Mouse (Mus musculus) layer of hippocampus, adult 2 months (tissue): ENCODE data around the gene Cdh20. TPM values are rescaled to one million over a fixed set of nuclear protein-coding genes. Genes with fewer than 3 reads are reported as not detected.

Source experiments
- DNase-seq, 2 experiments: peaks; one replicate each; pipeline ENCODE4 v3.0.0; 2022; ENCODE audit warnings: low spot score in 2 of 2
- H3K27ac ChIP-seq: fragments of 200-600 bp; 2 replicates; pipeline ENCODE4 v1.8.1; 2022
- H3K4me3 ChIP-seq: fragments of 200-600 bp; 2 replicates; pipeline ENCODE4 v1.8.1; 2022; ENCODE audit warnings: mild to moderate bottlenecking
- CTCF ChIP-seq: fragments of 200-600 bp; conservative IDR thresholded peaks from 2 replicates; pipeline ENCODE4 v1.8.1; 2022; ENCODE audit warnings: antibody characterized with exemption, mild to moderate bottlenecking, moderate library complexity
- total RNA-seq, 2 experiments: library from RNA; stranded (reverse); gene quantifications; 2 replicates each; pipeline ENCODE4 v1.2.3; 2021

Cdh20 gene
- total RNA-seq, 2 experiments from 2014 or later: 12.4 to 12.5 TPM

DNA sequence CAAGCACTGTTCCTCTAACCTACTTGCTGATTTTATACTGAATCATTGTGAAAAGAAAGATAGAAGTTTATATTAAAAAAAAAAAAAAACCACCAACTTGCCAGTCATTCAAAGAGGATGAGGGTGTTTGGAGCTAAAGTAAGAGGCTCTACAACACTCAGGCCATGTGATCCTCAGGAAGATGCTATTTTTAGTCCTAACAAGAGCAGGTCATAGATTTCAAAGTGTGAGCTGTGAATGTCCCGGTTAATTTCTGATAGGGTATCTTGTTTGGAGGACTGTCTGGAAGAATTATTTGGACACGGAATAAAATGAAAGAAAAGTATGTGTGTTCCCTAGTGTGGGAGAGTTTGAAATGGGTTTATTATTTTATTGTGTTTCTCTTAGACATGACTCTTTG is 49.2 kb downstream of the Cdh20 start:
- no peak overlapping the region for H3K4me3 ChIP-seq
- TF ChIP-seq CTCF: no peak

DNA sequence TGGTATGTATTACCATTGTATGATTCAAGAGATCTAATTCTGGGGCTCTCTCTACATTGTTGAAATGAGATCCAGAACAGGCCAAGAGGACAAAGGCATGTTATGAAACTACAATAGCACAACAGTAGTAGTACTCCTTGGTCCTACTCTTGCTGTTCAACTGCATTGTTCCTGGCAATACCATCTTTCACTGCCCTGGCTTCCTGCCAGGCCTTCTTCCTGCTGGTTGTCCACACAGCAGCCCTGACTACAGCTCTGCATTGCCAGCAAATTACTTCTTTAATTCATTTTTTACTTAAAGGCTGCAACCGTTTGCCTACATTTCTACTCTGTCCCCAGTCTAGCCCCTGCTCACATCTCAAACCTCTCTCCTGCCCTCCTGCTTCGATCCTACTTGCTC is 59.8 kb downstream of the Cdh20 start:
- TF ChIP-seq CTCF: no peak

More for the DNA sequence above, 49.2 kb downstream of the Cdh20 start:
- H3K27ac ChIP-seq: no peak overlapping the region
- DNase-seq: no peak

DNA sequence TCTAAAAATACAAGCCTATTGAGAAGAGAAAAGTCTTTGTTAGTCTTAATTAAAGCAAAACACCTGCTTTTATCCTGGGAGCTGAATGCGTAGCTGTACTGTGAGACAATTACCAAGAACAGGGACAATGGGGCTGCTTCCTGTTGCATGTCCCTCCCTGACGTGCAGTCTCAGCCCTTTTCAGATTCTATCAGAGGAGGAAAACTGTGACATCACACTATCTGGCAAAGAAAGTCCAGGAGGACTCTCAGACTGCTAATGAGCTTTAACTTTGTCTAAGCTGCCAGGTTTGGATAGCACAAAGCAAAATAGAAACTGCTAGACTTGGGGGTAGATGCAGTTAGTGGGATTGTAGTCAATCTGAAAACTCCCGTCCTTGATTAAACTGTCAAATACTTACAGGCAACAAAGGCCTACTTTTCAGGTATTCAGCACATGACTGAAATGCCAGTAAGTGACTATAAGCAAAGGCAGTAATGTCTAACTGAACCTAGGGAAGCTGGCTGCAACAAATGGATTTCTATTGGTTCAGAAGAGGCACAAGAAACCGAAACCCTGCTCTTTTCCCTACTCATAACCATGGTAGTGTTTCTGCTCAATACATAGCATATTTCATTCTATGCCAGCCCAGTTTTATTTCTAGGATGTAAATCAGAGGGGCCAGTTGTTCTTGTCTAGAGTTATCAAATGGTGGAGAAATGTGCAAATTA is 70.0 kb downstream of the Cdh20 start:
- TF ChIP-seq CTCF: no peak
- H3K27ac ChIP-seq: peak overlapping the region; percentile 72
- peak in 1 of 2 experiments; percentile 19 for DNase-seq
- no peak overlapping the region; the same call in 1 of the 2 replicates for H3K4me3 ChIP-seq

More for the DNA sequence above, 59.8 kb downstream of the Cdh20 start:
- no peak for DNase-seq
- Histone ChIP-seq H3K27ac (peak overlapping the region; percentile 43; the same call in 1 of the 2 replicates), H3K4me3 (no peak overlapping the region)

DNA sequence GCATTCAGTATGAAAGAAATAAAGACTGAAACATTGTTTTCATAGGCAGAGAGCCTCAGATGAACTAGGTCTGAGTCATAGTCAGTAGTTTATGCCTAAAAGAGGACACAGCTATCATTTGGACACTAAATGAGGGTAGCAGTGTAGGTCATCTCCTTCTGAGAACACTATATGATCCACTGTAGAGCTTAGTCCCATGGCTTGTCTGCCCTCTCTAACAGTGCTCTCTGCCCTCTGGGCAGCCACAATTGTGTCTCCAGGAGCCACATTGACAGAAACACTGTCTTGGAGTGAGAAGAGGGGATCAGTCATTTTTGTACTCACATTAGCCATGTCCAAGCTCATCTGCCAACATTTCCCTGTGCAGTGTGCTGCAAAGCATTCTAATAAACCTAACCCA is 70.7 kb downstream of the Cdh20 start:
- no peak for TF ChIP-seq CTCF
- DNase-seq: no peak
- H3K27ac ChIP-seq: peak overlapping the region; percentile 72
- no peak overlapping the region for H3K4me3 ChIP-seq

DNA sequence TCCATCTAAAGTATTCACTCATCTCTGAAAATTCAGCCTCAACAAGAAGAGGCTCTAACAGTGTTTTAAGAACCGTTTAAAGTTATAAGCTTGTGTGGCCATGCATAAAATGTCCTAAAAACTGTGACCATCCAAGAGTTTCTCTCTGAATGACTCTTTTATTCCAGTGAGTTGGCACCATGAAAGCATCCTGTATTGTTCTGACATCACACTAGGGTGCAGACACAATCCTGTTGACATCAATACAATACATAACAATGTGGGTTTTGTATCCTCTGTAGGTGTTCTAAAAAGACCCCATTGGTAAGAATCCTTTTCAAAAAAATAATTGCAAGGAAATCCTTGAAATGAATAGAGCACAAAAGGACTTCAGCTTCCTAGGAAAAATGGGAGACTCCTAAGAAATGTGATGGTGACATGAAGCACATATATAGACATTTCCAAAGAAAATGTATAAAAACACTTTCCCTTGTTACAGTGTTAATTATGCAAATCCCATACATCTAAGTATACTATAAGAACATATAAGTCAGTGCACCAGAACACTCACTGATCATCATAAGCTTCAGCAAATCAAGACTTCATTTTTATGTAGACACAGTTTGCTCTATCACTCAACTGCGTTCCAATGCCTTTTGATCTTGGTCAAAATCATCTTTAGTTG is 80.1 kb downstream of the Cdh20 start:
- H3K4me3 ChIP-seq: no peak overlapping the region
- DNase-seq: no peak
- TF ChIP-seq CTCF: no peak
- peak overlapping the region; percentile 54 for H3K27ac ChIP-seq

DNA sequence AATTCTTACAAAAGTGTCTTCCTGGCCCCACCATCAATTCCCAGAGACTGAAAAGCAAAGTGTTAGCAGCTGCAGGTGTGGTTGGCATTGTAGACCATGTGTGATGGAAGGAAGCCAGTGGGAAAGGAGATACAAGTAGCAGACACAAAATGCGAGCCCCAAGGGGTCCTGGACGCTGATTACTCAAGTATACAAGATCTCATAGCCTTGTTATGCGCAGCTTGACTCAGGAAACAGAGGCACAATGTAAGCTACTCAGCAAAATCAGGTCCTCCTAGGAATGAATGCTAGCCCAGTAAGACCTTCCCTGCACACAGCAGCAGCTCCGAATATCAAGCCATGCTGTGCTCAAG is 80.6 kb downstream of the Cdh20 start:
- DNase-seq: no peak
- no peak overlapping the region for H3K4me3 ChIP-seq
- H3K27ac ChIP-seq: peak overlapping the region; percentile 54; the same call in 1 of the 2 replicates
- no peak for TF ChIP-seq CTCF

DNA sequence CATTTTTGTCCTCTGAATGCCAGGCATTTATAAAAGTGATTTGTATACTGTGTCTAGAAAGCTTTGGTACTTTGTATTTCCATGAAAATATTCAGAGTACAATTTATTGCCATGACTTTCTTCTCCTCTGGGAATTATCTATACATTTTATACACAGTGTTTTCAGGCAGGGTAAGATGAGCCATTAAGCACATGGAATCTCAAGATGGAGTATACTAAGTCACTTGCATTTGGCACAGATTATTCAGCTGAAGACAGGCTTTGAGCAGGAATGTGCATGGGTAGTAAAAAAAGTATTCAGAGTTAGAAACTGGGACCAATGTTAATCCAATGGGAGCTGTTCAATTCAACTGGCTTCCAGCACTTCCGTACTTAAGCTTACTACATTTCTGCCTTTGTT is 109.1 kb downstream of the Cdh20 start:
- no peak for TF ChIP-seq CTCF
- Histone ChIP-seq H3K27ac (no peak overlapping the region), H3K4me3 (no peak overlapping the region)
- no peak for DNase-seq

DNA sequence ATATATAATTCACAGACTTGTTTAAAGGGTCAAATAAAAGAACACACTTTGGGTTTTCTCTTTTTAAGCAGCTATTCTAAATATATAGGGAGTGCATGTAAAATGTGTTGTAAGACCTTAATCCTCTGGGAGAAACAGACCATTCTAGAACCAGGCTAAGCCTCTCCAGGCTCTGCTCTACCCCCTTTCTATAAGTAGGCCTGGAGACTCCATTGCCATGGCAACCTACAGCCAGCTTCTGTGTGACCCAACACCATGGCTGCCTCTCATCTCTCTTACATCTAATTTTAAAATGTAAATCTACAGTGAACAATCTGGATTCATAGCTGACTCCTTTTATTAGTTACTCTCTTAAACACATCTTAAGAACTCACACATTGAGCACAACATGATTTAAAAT is 133.5 kb downstream of the Cdh20 start:
- Histone ChIP-seq H3K4me3 (no peak overlapping the region), H3K27ac (no peak overlapping the region)
- TF ChIP-seq CTCF: no peak
- no peak for DNase-seq

DNA sequence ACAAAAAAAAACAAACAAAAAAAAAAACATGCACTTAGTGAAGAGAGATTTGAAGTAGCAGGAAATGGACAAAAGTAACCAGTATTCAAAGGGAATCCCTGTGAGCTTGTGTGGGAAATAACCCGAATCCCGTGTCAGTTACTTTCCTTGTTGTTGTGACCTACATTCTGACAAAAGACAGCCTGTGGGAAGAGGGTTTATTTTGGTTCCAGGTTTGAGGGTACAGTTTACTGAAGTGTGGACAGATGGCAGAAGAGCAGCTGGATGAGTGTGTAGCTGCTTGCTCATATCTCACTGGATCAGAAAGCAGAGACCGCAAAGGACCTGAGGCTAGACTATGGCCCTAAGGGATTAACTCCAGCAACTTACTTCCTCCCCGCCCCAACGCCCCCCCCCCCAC is 135.1 kb downstream of the Cdh20 start:
- no peak for TF ChIP-seq CTCF
- Histone ChIP-seq H3K4me3 (no peak overlapping the region), H3K27ac (no peak overlapping the region)
- no peak for DNase-seq

DNA sequence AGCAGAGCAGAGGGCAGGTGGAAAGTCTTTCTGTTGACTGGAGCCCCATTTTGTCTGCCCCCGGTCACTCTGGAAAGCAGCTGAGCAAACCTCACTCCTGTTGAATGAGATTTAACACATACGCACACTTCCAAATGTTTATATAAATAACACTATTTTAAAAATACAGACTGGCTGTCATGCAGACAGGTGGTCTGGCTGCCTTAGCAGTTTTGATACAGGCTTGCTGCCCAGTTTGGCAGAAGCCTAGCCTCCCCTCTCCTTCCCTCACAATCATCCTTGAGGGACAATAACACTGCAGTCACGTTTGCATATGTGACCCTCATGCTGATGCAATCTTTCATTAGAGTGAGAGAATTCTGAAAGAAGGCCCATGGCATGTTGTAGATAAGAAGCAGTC is 144.1 kb downstream of the Cdh20 start:
- DNase-seq: no peak
- Histone ChIP-seq H3K27ac (peak overlapping the region; percentile 46; the same call in 1 of the 2 replicates), H3K4me3 (no peak overlapping the region)
- TF ChIP-seq CTCF: no peak

DNA sequence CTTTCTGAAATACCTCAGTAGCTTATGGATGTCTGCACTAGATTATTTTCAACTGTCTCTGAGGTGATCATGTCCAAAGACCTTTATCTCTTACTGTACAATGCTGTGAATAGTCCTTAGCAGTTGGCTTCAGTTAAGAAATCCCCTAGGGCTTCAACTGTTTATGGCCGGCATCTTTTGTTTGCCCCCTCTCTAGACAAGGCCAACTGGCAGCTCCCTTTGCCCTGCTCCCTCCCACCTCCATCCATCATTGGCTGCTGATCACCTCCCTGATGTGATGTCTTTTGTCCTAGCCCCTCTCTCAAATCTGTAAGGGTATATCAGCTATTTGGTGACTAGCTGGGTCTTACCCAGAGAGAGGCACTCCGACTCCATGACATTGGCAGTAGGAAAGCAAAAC is 148.2 kb downstream of the Cdh20 start:
- DNase-seq: no peak
- H3K4me3 ChIP-seq: no peak overlapping the region
- no peak for TF ChIP-seq CTCF
- H3K27ac ChIP-seq: no peak overlapping the region

DNA sequence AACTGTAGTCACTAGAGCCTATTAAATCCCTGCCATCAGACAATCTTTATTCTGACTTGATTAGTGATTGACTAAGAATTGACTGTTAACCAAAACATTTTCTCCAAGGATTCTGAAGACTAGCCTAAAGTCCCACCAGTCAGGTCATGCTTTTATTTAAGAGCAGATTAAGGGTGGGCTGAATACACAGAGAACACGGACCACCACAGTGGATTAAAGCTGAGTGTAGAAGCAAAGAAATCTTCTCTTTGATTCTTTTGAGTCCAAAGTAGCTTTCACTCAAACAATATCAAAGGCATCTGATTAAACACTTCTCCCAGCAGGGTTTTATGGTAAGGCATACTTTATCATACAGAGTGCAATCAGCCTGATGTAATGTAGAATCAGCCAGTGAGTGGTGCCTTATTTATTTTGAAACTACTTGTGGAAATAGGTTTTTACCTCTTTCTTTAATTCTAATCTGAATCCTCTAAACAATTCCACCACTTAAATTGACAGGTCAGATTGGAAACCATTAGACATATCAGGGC is 149.0 kb downstream of the Cdh20 start:
- no peak for DNase-seq
- TF ChIP-seq CTCF: no peak
- Histone ChIP-seq H3K4me3 (no peak overlapping the region), H3K27ac (no peak overlapping the region)

DNA sequence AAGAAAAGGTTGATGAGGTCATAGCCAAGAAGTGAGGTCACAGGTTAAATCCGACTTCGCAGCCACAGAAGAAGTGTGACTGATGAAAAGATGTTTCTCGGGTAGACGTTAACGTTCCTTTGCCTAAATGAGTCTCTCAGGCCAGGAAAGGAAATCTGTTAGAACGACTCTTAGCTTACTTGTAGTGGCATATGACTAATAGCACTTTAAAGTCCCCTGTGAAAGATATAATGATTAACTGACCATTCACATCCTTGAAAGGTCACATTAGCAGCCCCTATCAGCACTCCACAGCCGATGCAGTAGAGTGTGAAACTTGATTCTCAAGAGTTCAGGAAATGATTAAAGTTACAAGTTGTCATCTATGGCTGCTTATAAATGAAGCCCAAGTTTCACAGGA is 164.7 kb downstream of the Cdh20 start:
- no peak for DNase-seq
- no peak overlapping the region for H3K4me3 ChIP-seq
- no peak overlapping the region for H3K27ac ChIP-seq
- TF ChIP-seq CTCF: no peak

DNA sequence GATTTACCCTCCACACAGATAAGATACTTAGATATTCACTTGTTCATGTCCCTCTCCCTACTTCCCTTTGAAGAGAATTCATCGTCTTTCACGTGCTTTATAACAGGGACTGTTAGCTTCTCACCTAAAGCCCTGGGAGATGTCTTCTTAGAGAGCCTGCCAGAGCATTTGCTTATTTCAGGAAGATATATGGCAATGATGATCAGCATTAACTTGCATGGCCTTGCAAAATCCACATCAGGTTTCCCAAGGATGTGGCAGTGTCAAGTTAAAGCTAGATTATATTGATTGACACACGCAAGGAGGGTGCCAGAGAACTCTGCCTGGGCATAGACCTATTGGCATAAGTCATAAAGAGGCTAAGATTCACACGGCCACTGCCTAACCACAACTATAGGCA is 168.6 kb downstream of the Cdh20 start:
- no peak for TF ChIP-seq CTCF
- no peak overlapping the region for H3K4me3 ChIP-seq

More for the DNA sequence above, 168.6 kb downstream of the Cdh20 start:
- DNase-seq: no peak
- H3K27ac ChIP-seq: no peak overlapping the region
